Mouse (Mus musculus): ENCODE results near the gene Tssc4. TPM values are rescaled to one million over a fixed set of nuclear protein-coding genes. Genes with fewer than 3 reads are reported as not detected.

The Tssc4 gene
- 10 to 100 TPM; 16.6 to 22.4 TPM for total RNA-seq (2023)

GRCm38 (mm10) chr7:143068882-143069591, at the start of gene Tssc4:
Tssc4 (plus strand) TSS chr7:143069249.

DNA sequence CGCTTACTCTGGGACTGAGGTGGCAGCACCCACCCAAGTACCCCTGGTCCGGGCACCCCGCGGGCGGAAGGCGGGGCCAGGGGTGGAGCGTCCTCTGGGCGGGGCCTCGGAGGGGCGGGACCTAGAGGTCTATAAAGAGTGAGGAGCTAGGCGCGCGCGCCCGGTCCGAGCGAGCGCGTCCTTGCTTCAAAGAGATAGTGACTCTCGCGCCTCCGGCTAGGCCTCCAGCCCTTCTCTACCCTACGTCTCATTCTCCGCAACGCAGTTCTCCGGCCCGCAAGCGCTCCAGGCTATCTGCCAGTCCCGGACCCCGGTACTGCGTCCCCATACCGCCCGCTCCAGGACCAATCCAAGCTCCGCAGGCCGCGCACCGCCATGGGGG, 16.4 kb upstream of the Tssc4 start, which contains the start of gene Cd81:
TSS of gene Cd81 (plus strand) at position 114 of the 382 bp plus-strand sequence.

DNA sequence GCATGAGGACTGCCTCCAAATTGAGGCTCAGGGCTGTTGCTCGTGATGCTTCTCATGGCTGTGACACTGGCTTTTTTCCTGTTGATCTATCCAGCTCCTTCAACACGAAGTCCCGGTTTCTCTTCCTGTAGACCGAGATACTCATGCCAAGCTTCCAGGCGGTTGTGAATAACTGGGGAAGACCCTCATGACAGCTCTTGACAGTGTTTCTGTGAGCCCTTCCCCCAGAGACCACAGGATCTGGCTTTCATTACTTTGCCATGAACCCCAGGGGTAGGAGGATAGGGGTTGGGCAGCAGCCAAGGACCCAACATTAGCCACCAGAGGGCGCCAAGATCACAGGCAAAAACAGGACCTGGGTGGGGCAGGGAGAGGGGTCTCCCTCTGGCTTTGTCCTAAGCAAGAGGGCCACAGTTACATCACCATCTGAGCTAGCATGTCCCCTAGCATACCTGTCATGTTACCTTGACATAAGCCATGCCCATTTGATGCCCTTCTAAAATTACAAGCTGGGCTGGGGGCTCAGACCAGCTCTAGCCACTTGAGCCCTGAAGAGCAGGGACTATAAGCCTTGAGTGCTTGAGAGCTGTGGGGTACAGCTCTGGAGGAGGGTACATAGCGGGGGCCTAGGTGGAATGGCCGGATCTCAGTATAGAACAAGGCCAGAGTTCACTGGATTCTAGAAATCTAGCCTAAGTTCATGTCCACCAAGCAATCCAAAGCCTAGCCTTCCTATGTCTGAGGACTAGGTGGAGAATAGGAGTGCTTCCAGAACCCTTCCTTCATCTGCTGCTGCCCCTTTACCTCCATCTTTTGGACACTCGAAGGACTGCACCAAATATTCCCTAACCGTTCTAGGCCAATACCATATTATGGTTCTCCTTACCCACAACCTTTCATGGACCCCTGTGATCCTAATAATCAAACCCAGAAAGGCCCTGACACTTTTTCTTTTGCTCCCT, 25.8 kb downstream of the Tssc4 start, which contains the start of gene Trpm5:
TSS of gene Trpm5 (minus strand) at position 51 of the 962 bp plus-strand sequence.

GRCm38 (mm10) chr7:143106062-143106461, 37.0 kb downstream of the Tssc4 start, which contains the start of gene Kcnq1:
Kcnq1 (plus strand) TSS chr7:143106362.

Other genes with a start within 250 kb of the Tssc4 start
- gene Th, start 138.1 kb upstream of the Tssc4 start, total RNA-seq (2023) = not detected
- 1 to 10 TPM in 1 of 2 experiments, under 1 TPM in 1; 0.97 to 2.1 TPM for gene Ascl2, start 100.0 kb upstream of the Tssc4 start, total RNA-seq (2023)
- gene Tspan32, start 64.2 kb upstream of the Tssc4 start, total RNA-seq (2023) = 10 to 100 TPM; 18.6 to 18.8 TPM
- 100 to 1,000 TPM; 210 to 233 TPM for gene Cd81, start 16.5 kb upstream of the Tssc4 start, total RNA-seq (2023)
- gene Trpm5, start 25.4 kb downstream of the Tssc4 start, total RNA-seq (2023) = not detected
- under 1 TPM; 0.46 to 0.73 TPM for gene Kcnq1, start 37.1 kb downstream of the Tssc4 start, total RNA-seq (2023)